Mouse (Mus musculus) heart, embryonic 13.5 days (tissue): ENCODE data around the gene Gng8. TPM values are rescaled to one million over a fixed set of nuclear protein-coding genes. Genes with fewer than 3 reads are reported as not detected.

Source experiments
- ATAC-seq: fragments of 200-750 bp; cut with Nextera tagmentation; 2 replicates; pipeline ENCODE4 v1.8.0; 2017; ENCODE audit warnings: moderate TSS enrichment; ENCODE audit not compliant: insufficient number of reproducible peaks, low FRiP score, low TSS enrichment; ENCODE audit errors: extremely low read depth
- H3K27ac ChIP-seq: fragments of 300-500 bp; sonication (generic); replicated peaks from 2 replicates; pipeline ENCODE4 v1.5.1; 2015; ENCODE audit warnings: moderate library complexity, mild to moderate bottlenecking, inconsistent platforms
- H3K27me3 ChIP-seq: fragments of 300-500 bp; sonication (generic); replicated peaks from 2 replicates; pipeline ENCODE4 v1.6.1; 2015; ENCODE audit warnings: mild to moderate bottlenecking, inconsistent platforms
- H3K36me3 ChIP-seq: fragments of 300-500 bp; sonication (generic); 2 replicates; pipeline ENCODE4 v1.6.1; 2015; ENCODE audit warnings: mild to moderate bottlenecking, inconsistent platforms
- H3K4me1 ChIP-seq: fragments of 300-500 bp; sonication (generic); 2 replicates; pipeline ENCODE4 v1.6.1; 2015; ENCODE audit warnings: inconsistent platforms
- H3K4me2 ChIP-seq: fragments of 300-500 bp; sonication (generic); 2 replicates; pipeline ENCODE4 v1.6.1; 2015; ENCODE audit warnings: inconsistent platforms, mild to moderate bottlenecking, moderate library complexity
- H3K4me3 ChIP-seq: fragments of 300-500 bp; sonication (generic); 2 replicates; pipeline ENCODE4 v1.5.1; 2015; ENCODE audit warnings: moderate library complexity, mild to moderate bottlenecking, inconsistent platforms
- H3K9ac ChIP-seq: fragments of 300-500 bp; sonication (generic); 2 replicates; pipeline ENCODE4 v1.6.1; 2015; ENCODE audit warnings: inconsistent platforms, mild to moderate bottlenecking, moderate library complexity
- H3K9me3 ChIP-seq: fragments of 300-500 bp; sonication (generic); 2 replicates; pipeline ENCODE4 v1.6.1; 2016; ENCODE audit warnings: inconsistent platforms
- WGBS: fragments of 180-500 bp; shearing (Covaris S2); methylation state at CpG from one replicate; pipeline ENCODE4 v1.1.7; 2015; ENCODE audit warnings: mixed read lengths; 5-methylcytosine and 5-hydroxymethylcytosine counted together
- polyA plus RNA-seq: library from polyadenylated mRNA; unstranded; fragments of >200 nt; fragmentation: Nextera tagmentation; extraction: Ambion mirVana; gene quantifications from 2 replicates; pipeline ENCODE4 v1.2.1, GENCODE M21; 2015

Gene Gng8
- polyA plus RNA-seq = 4.5 and 4.9 TPM in 2 replicates

DNA sequence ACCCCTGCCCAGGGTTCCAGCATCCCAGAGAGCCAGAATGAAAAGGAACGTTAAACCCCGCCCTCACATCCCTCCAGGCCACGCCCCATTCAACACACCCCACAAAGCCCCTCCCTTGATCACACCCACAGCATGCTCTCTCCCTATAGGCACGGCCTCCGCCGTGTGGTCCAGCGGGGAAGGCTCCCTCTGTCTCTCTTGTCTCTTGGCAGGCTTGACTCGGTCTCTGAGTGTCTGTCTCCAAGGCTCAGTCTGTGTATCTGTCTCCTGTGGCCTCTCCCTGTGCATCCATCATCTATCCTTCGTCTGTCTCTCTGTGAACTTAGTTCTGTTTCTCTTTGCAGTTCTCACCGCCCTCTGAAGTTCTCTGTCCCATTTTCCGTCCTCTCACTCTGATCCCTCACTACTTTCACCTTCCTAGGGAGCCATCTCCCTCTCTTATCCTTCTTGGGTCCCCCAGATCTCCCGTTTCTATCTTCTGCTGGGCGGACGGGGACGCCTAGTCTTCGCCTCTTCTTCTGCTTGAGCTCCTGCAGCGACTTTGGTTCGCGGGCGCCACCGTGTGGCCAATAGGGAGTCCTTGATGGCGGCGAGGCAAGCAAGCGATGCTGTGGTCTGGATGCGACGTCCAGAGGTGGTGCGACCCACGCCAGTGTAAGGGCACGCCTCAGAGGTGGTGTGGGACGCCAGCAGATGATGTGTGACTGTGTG lies at the start of gene Gng8:
Gng8 (plus strand) TSS at position 146 of the 711 bp plus-strand sequence.
- peaks cover 55% of the 10 kb centered on the region for H3K4me1 ChIP-seq
- peak within 1 kb of the TSS; percentile 72 for H3K4me2 ChIP-seq
- peaks cover 30% of the 10 kb centered on the region for H3K36me3 ChIP-seq
- peak within 1 kb of the TSS; percentile 93 for H3K27ac ChIP-seq
- under 1% methylated on average over 30 of the region's 30 CpGs for WGBS
- ATAC-seq = peak; percentile 72
- H3K9ac ChIP-seq = peak within 1 kb of the TSS; percentile 69
- peak within 1 kb of the TSS; percentile 43 for H3K4me3 ChIP-seq
- peaks cover 40% of the 10 kb centered on the region for H3K27me3 ChIP-seq
- H3K9me3 ChIP-seq = no peaks in the 10 kb centered on the region

DNA sequence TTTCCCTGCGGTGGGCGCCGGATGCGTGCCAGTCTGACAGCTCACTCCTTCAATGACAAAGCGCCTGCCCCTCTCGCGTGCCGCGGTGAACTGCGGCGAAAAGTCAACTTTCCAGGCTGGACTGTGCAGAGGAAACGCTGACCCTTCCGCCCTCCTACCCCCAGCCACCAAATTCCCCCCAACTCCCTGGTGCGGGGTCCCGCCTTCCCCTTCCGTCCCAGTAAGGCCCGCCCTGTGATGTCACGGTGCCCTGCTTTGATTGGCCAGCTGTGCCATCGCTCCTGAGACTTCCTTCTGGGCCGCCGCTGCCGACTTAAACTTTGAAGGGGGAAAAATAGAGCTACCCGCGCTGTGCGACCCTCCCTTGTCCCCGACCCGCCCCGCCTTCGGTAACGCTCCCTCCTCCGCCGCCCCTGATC lies 48.9 kb upstream of the Gng8 start, which contains the start of gene Prkd2:
Prkd2 (plus strand) TSS at position 258 of the 419 bp plus-strand sequence.
- peaks cover 60% of the 10 kb centered on the region for H3K36me3 ChIP-seq
- peak; percentile 68 for ATAC-seq

DNA sequence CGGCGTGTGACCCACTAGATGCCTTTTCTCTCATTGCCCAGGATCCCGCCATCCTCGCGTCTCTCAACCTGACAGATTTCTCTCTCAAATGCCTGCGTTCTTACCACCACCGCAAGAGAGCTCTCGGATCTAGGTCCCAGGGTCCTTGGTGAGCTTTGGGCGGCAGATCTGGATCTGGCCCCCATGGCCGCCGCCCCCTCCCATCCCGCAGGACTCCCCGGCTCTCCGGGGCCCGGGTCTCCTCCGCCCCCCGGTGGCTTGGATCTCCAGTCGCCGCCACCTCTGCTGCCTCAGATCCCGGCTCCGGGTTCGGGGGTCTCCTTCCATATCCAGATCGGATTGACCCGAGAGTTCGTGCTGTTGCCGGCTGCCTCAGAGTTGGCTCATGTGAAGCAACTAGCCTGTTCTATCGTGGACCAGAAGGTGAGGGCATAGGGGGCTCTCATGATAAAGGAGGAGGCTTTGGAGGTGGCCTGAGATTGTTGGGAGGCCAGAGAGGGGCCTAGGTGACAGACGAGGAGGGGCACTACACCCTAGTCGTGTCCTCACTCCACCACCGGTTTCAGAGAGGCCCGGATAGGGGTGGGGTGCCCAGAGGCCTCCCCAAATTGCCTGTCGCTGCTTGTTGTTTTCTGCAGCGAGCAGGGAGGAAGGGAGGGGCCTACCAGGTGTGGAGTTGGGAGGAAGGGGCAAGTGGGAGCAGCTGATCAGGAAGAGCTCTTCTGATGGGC lies 48.0 kb upstream of the Gng8 start:
- peaks cover 43% of the 10 kb centered on the region for H3K4me1 ChIP-seq
- peak overlapping the region; percentile 88 for H3K27ac ChIP-seq
- H3K9me3 ChIP-seq = no peaks in the 10 kb centered on the region
- no peak for ATAC-seq
- no peaks in the 10 kb centered on the region for H3K27me3 ChIP-seq
- WGBS = 2% methylated on average over 33 of the region's 33 CpGs
- H3K4me2 ChIP-seq = peak overlapping the region; percentile 99
- peaks cover 58% of the 10 kb centered on the region for H3K36me3 ChIP-seq
- H3K4me3 ChIP-seq = peak overlapping the region; percentile 76
- H3K9ac ChIP-seq = peak overlapping the region; percentile 94

More for the DNA sequence above, 48.9 kb upstream of the Gng8 start, which contains the start of gene Prkd2:
- Histone ChIP-seq H3K9ac (peak within 1 kb of the TSS; percentile 94), H3K9me3 (no peaks in the 10 kb centered on the region), H3K4me1 (peaks cover 43% of the 10 kb centered on the region), H3K4me3 (peak within 1 kb of the TSS; percentile 76), H3K27me3 (no peaks in the 10 kb centered on the region), H3K27ac (peak within 1 kb of the TSS; percentile 88), H3K4me2 (peak within 1 kb of the TSS; percentile 99)
- WGBS = under 1% methylated on average over 32 of the region's 32 CpGs

DNA sequence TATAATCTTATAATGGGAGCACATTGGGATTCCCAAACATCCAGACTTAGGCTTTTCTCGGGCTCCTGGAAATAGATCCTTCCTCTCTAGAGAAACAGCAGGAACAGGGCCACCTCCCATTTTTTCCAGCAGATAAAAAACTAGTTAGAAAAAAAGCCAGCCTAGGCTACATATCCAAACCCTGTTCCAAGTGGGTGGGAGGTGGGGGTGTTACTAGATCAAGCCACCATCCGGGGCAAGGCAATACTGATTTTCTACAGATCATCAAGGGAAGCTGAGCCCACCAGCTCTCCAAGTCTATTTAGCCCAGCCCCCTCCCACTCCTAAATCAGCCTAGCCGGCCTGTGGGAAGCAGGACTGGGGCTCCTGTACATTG lies 46.9 kb upstream of the Gng8 start:
- peak overlapping the region; percentile 94 for H3K9ac ChIP-seq
- H3K27ac ChIP-seq = peak overlapping the region; percentile 88
- peaks cover 43% of the 10 kb centered on the region for H3K4me1 ChIP-seq
- H3K4me2 ChIP-seq = peak overlapping the region; percentile 99
- WGBS = 40% methylated on average over 3 of the region's 3 CpGs
- no peaks in the 10 kb centered on the region for H3K27me3 ChIP-seq
- H3K4me3 ChIP-seq = peak overlapping the region; percentile 76
- H3K36me3 ChIP-seq = peaks cover 58% of the 10 kb centered on the region
- H3K9me3 ChIP-seq = no peaks in the 10 kb centered on the region
- no peak for ATAC-seq

DNA sequence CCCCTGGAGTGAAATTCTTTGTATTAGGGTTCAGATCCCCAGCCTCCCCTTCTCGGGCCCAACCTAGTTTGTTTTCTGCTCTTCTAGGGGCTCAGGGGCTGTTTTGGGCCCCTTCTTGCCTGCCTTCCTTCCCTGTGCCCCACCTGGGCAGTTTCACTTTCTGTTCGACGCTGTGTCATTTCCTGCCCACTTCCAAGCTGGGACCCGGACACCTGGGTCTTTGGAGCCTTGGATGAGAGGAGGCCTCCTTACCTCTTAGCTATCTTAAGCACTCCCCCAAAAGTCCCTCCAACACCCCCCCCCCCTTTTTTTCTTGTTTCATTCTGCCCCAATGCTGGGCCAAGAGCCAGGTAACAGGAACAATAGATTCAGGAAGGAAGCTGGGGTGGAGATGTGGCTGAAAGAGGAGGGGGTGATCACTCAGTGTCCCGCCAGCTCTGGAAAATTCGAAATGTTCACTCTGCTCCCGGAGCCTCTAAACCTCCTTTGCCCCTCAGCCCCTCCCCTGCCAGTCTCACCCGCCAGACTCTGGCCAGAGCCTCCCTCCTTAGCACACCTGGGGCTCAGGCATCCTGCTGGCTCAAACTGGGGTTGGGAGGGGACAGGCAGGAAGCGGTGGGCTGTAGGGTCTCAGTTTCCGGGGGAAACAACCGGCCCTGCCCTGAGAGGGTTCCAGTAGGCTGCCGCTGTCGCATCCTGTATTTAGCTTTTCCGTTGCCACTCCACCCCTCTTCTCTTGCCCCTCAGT lies 46.3 kb upstream of the Gng8 start:
- 34% methylated on average over 14 of the region's 14 CpGs for WGBS
- no peaks in the 10 kb centered on the region for H3K27me3 ChIP-seq
- peak overlapping the region; percentile 94 for H3K9ac ChIP-seq
- peak overlapping the region; percentile 99 for H3K4me2 ChIP-seq
- H3K9me3 ChIP-seq = no peaks in the 10 kb centered on the region
- H3K27ac ChIP-seq = peak overlapping the region; percentile 88
- no peak for ATAC-seq
- peak overlapping the region; percentile 76 for H3K4me3 ChIP-seq
- peaks cover 43% of the 10 kb centered on the region for H3K4me1 ChIP-seq
- H3K36me3 ChIP-seq = peaks cover 58% of the 10 kb centered on the region

DNA sequence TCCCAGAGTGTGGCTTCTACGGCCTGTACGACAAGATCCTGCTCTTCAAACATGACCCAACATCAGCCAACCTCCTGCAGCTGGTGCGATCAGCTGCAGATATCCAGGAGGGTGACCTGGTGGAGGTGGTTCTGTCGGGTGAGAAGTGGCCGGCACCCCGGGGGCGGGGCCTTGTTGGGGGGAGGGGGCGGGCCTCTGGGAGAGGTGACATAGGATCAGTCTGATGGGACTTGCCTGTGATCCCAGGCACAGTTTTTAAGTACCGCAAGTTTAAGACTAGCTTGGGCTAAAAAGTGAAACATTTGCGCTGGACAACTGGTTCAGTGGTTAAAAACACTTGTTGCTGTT lies 45.8 kb upstream of the Gng8 start:
- Histone ChIP-seq H3K9me3 (no peaks in the 10 kb centered on the region), H3K36me3 (peaks cover 58% of the 10 kb centered on the region), H3K27ac (peak overlapping the region; percentile 88), H3K9ac (peak overlapping the region; percentile 94), H3K4me1 (peaks cover 43% of the 10 kb centered on the region), H3K27me3 (no peaks in the 10 kb centered on the region), H3K4me2 (peak overlapping the region; percentile 99), H3K4me3 (peak overlapping the region; percentile 76)
- 36% methylated on average over 10 of the region's 10 CpGs for WGBS
- ATAC-seq = no peak

DNA sequence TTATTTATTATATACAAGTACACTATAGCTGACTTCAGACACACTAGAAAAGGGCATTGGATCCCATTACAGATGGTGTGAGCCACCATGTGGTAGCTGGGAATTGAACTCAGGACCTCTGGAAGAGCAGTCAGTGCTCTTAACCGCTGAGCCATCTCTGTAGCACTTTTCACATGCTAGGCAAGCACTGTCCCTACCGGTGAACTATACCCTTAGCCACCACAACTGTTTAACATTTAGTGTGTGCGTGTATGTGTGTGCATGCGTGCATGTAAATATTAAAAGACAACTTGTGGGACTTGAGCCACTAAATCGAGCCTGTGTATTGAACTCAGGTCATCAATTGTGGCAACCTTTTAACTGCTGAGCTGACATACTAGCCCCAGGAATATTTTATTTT lies 44.8 kb upstream of the Gng8 start:
- Histone ChIP-seq H3K9ac (no peak overlapping the region), H3K4me2 (no peak overlapping the region), H3K36me3 (peaks cover 55% of the 10 kb centered on the region), H3K27me3 (no peaks in the 10 kb centered on the region), H3K9me3 (no peaks in the 10 kb centered on the region), H3K4me1 (peaks cover 34% of the 10 kb centered on the region), H3K27ac (no peak overlapping the region), H3K4me3 (no peak overlapping the region)
- no peak for ATAC-seq
- WGBS = 93% methylated on average over 5 of the region's 5 CpGs

DNA sequence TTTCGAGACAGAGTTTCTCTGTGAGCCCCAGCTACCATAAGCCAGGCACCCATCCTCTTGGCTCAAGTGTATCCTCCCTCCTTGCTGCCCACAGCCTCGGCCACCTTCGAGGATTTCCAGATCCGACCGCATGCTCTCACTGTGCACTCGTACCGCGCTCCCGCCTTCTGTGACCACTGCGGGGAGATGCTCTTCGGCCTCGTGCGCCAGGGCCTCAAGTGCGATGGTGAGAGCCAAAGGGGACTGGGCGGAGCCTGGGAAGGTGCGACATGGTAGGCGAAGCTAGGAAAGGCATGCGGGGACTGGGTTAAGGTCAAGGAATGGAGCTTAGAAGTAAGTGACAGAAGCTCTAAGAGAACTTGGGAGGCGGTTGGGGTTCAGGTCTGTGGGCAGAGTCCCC lies 44.1 kb upstream of the Gng8 start:
- H3K27me3 ChIP-seq = no peaks in the 10 kb centered on the region
- ATAC-seq = no peak
- peaks cover 60% of the 10 kb centered on the region for H3K36me3 ChIP-seq
- no peak overlapping the region for H3K9ac ChIP-seq
- no peak overlapping the region for H3K4me3 ChIP-seq
- no peak overlapping the region for H3K27ac ChIP-seq
- H3K9me3 ChIP-seq = no peaks in the 10 kb centered on the region
- WGBS = 81% methylated on average over 19 of the region's 19 CpGs
- peaks cover 29% of the 10 kb centered on the region for H3K4me1 ChIP-seq
- no peak overlapping the region for H3K4me2 ChIP-seq

DNA sequence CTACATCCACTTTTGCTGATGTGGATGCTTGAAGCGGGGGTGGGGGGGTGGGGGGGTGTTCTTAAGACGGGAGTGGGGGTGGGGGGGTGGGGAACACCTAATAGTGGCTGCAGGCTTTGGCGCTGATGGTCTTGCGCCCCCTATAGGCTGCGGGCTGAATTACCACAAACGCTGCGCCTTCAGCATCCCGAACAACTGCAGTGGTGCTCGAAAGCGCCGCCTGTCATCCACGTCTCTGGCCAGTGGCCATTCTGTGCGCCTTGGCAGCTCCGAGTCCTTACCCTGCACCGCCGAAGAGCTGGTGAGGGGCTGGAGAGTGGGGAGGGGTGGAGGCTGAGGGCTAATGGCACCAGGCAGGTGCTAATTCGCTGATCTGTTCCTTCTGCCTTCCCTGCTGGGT lies 43.0 kb upstream of the Gng8 start:
- Histone ChIP-seq H3K27me3 (no peaks in the 10 kb centered on the region), H3K36me3 (peaks cover 71% of the 10 kb centered on the region), H3K4me2 (no peak overlapping the region), H3K9me3 (no peaks in the 10 kb centered on the region), H3K9ac (no peak overlapping the region), H3K4me1 (peaks cover 25% of the 10 kb centered on the region), H3K27ac (no peak overlapping the region), H3K4me3 (no peak overlapping the region)
- 42% methylated on average over 17 of the region's 17 CpGs for WGBS
- ATAC-seq = no peak

DNA sequence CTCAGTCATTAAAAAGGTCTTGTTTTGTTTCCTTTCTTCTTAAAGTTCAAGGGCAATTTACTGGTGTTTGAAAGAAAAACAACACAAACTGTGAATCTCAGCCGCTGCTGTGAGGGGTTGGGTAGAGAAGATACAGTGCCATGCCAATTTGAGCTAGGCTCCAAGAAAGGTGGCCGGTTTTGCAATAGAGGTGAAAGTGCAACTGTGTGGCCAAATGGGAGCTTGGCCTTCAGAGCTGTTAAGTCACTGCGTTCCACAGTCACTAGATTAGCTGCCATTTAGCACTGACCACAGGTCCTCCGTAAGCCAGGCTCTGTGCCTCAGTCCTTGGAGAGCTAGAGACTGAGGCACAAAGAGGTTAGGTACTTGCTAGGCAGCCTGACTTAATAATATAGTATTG lies 40.0 kb upstream of the Gng8 start:
- H3K9ac ChIP-seq = no peak overlapping the region
- no peak overlapping the region for H3K27ac ChIP-seq
- 87% methylated on average over 4 of the region's 4 CpGs for WGBS
- no peaks in the 10 kb centered on the region for H3K9me3 ChIP-seq
- no peak overlapping the region for H3K4me3 ChIP-seq
- H3K4me2 ChIP-seq = no peak overlapping the region
- H3K4me1 ChIP-seq = no peaks in the 10 kb centered on the region
- H3K27me3 ChIP-seq = no peaks in the 10 kb centered on the region
- H3K36me3 ChIP-seq = peaks cover 94% of the 10 kb centered on the region
- no peak for ATAC-seq

DNA sequence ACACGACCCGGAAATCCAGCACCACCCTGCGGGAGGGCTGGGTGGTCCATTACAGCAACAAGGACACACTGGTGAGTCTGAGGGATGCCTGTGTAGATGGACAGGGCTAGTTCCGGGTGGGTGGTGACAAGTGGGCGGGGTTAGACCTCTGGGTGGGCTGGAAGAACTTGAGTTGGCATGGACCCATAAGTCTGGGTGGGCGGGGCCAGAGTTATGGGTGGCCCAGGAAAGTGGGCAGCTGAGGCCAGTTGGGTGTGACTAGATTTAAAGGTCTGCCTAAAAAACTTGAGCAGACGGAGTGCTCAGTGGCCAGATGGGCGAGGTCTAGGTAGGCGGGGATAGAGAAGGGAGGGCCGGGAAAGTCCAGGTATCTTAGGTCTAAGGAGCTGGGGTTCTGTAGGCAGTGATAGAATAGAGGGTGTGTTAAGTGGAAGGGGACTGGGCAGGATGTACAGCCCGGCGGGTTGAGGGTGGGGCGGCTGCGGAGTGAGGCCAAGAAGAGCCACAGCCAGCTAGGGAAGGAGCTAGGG lies 38.2 kb upstream of the Gng8 start:
- no peaks in the 10 kb centered on the region for H3K27me3 ChIP-seq
- H3K4me2 ChIP-seq = no peak overlapping the region
- H3K27ac ChIP-seq = no peak overlapping the region
- H3K9ac ChIP-seq = no peak overlapping the region
- no peaks in the 10 kb centered on the region for H3K4me1 ChIP-seq
- no peak overlapping the region for H3K4me3 ChIP-seq
- H3K9me3 ChIP-seq = no peaks in the 10 kb centered on the region
- no peak for ATAC-seq
- H3K36me3 ChIP-seq = peaks cover 95% of the 10 kb centered on the region
- 74% methylated on average over 14 of the region's 14 CpGs for WGBS
